Mouse (Mus musculus) kidney, postnatal 0 days (tissue): ENCODE results near the gene Unk. TPM values are rescaled to one million over a fixed set of nuclear protein-coding genes. Genes with fewer than 3 reads are reported as not detected.

ENCODE experiments used
- ATAC-seq: fragments of 200-750 bp; cut with Nextera tagmentation; replicated peaks from 2 replicates; pipeline ENCODE4 v1.8.0; 2017; ENCODE audit warnings: low read depth, moderate number of reproducible peaks, moderate TSS enrichment, moderate library complexity; ENCODE audit not compliant: low FRiP score
- DNase-seq: peaks from one replicate; pipeline ENCODE4 v3.0.0-alpha.2; 2016; ENCODE audit warnings: low spot score
- H3K27ac ChIP-seq: fragments of 300-500 bp; sonication (generic); 2 replicates; pipeline ENCODE4 v1.5.1; 2014; ENCODE audit warnings: mild to moderate bottlenecking
- H3K27me3 ChIP-seq: fragments of 300-500 bp; sonication (generic); 2 replicates; pipeline ENCODE4 v1.6.1; 2014; ENCODE audit warnings: low read length, mixed read lengths; ENCODE audit not compliant: insufficient read depth
- H3K36me3 ChIP-seq: fragments of 300-500 bp; sonication (generic); 2 replicates; pipeline ENCODE4 v1.6.1; 2014; ENCODE audit warnings: low read length, mixed read lengths; ENCODE audit not compliant: insufficient read depth
- H3K4me1 ChIP-seq: fragments of 300-500 bp; sonication (generic); replicated peaks from 2 replicates; pipeline ENCODE4 v1.6.1; 2014; ENCODE audit warnings: antibody characterized with exemption, low read length, mixed read lengths; ENCODE audit not compliant: insufficient read depth
- H3K4me2 ChIP-seq: fragments of 300-500 bp; sonication (generic); 2 replicates; pipeline ENCODE4 v1.6.1; 2014; ENCODE audit warnings: mild to moderate bottlenecking, low read length, moderate library complexity, mixed read lengths
- H3K4me3 ChIP-seq: fragments of 300-500 bp; sonication (generic); replicated peaks from 2 replicates; pipeline ENCODE4 v1.5.1; 2014; ENCODE audit warnings: low read depth, low read length
- H3K9ac ChIP-seq: fragments of 300-500 bp; sonication (generic); 2 replicates; pipeline ENCODE4 v1.6.1; 2014; ENCODE audit warnings: low read depth, low read length
- H3K9me3 ChIP-seq: fragments of 300-500 bp; sonication (generic); replicated peaks from 2 replicates; pipeline ENCODE4 v1.6.1; 2016; ENCODE audit warnings: low read length, inconsistent platforms, mixed read lengths
- CTCF ChIP-seq: IDR thresholded peaks from 2 replicates; pipeline ENCODE4 v1.5.1; 2016; ENCODE audit warnings: antibody characterized with exemption, low read depth, mild to moderate bottlenecking, moderate library complexity
- WGBS: fragments of 180-500 bp; shearing (Covaris S2); extraction: QIAGEN DNeasy Blood & Tissue Kit; methylation state at CpG from one replicate; pipeline ENCODE4 v1.1.7; 2014; 5-methylcytosine and 5-hydroxymethylcytosine counted together
- polyA plus RNA-seq: library from polyadenylated mRNA; unstranded; fragments of >200 nt; fragmentation: Nextera tagmentation; extraction: Ambion mirVana; gene quantifications from 2 replicates; pipeline ENCODE4 v1.2.1, GENCODE M21; 2015

Gene Unk
- polyA plus RNA-seq, 1 experiment from 2014 or later = 21.4 TPM

- WGBS = 60% methylated on average over 19 of the region's 20 CpGs
These were observed 45.6 kb downstream of the Unk start for GRCm38 (mm10) chr11:116075539-116076265.

DNA sequence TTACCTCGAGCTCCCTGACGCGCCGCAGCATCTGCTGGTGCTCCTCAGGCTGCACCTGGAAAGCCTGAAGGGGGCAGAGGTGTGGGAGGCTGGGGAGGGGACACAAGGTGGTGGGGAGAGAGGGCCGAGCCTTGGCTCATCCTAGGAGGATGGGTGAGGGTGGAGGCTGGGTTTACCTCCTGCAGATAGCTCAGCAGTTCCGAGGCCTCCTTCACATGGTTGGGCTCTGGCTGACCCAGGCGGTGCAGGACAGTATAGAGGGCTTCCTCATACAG, 46.1 kb downstream of the Unk start:
- peaks cover 18% of the 10 kb centered on the region for H3K36me3 ChIP-seq
- no peaks in the 10 kb centered on the region for H3K27me3 ChIP-seq
- no peak overlapping the region for H3K4me3 ChIP-seq
- H3K9ac ChIP-seq = no peak overlapping the region
- ATAC-seq (no peak), DNase-seq (no peak)
- 73% methylated on average over 7 of the region's 7 CpGs for WGBS
- H3K9me3 ChIP-seq = no peaks in the 10 kb centered on the region
- TF ChIP-seq CTCF = no peak
- H3K4me2 ChIP-seq = no peak overlapping the region
- H3K27ac ChIP-seq = no peak overlapping the region
- H3K4me1 ChIP-seq = peaks cover 13% of the 10 kb centered on the region

More at GRCm38 (mm10) chr11:116075539-116076265, 45.6 kb downstream of the Unk start:
- ATAC-seq (no peak), DNase-seq (no peak)
- TF ChIP-seq CTCF = no peak
- peaks cover 13% of the 10 kb centered on the region for H3K4me1 ChIP-seq
- H3K4me2 ChIP-seq = no peak overlapping the region
- H3K9me3 ChIP-seq = no peaks in the 10 kb centered on the region
- H3K27me3 ChIP-seq = no peaks in the 10 kb centered on the region
- H3K4me3 ChIP-seq = no peak overlapping the region
- H3K9ac ChIP-seq = no peak overlapping the region
- H3K36me3 ChIP-seq = peaks cover 14% of the 10 kb centered on the region
- H3K27ac ChIP-seq = no peak overlapping the region

- no peak overlapping the region for H3K9ac ChIP-seq
- 82% methylated on average over 7 of the region's 7 CpGs for WGBS
- H3K9me3 ChIP-seq = no peaks in the 10 kb centered on the region
- peaks cover 23% of the 10 kb centered on the region for H3K36me3 ChIP-seq
- DNase-seq (no peak), ATAC-seq (no peak)
- no peak overlapping the region for H3K4me2 ChIP-seq
- H3K4me3 ChIP-seq = no peak overlapping the region
- peaks cover 13% of the 10 kb centered on the region for H3K4me1 ChIP-seq
- no peaks in the 10 kb centered on the region for H3K27me3 ChIP-seq
- no peak overlapping the region for H3K27ac ChIP-seq
- TF ChIP-seq CTCF = no peak
These were observed 46.7 kb downstream of the Unk start for GRCm38 (mm10) chr11:116076836-116077235.

DNA sequence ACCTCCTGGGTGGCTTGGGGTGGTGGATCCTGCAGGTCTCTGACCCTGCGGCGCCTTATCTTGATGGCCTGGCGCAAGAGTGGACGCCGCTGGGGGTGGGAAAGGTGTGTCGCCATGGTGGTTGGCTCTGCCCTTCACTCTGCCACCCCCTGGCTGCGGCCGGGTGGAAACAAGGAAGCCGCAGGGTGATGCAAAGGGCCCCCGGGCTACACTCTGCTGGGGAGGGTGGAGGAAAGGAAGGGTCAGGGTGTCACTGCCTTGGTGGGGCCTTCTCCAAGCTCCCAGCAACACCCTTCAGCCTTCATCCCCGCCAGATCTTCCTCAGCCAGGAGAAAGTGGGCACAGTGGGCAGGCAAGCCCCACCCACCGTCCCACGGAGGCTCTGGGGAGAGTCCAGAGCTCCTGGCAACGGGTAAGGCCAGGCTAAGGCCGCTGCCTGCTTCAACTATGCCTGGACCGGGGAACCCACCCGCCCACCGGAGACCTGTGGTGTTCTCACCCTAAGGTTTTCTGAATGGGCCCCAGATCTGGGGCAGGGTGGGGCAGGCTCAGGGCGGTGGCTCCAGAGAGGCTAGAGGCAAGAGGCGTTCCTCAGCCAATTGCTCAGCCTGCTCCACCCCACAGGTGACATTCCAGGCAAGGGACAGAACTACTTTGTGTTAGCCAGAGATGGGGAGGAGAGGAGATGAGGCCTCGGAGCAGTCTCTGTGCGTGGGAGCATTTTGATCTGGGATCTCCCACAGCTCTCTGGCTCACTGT, 47.5 kb downstream of the Unk start, which contains the start of gene Unc13d:
TSS of gene Unc13d (minus strand) at position 516 of the 759 bp plus-strand sequence.
- Histone ChIP-seq H3K4me1 (peaks cover 13% of the 10 kb centered on the region), H3K4me2 (peak within 1 kb of the TSS; percentile 47), H3K27me3 (no peaks in the 10 kb centered on the region), H3K4me3 (0 out of 2 replicates have a peak within 1 kb of the TSS, but pooled peaks have one; percentile 7), H3K9ac (peak within 1 kb of the TSS; percentile 44; the same call in 1 of the 2 replicates), H3K27ac (0 out of 2 replicates have a peak within 1 kb of the TSS, but pooled peaks have one; percentile 50), H3K36me3 (peaks cover 30% of the 10 kb centered on the region), H3K9me3 (no peaks in the 10 kb centered on the region)
- WGBS = 47% methylated on average over 22 of the region's 22 CpGs
- ATAC-seq (peak; percentile 6; the same call in 1 of the 2 replicates), DNase-seq (no peak)
- TF ChIP-seq CTCF = peak; percentile 34

DNA sequence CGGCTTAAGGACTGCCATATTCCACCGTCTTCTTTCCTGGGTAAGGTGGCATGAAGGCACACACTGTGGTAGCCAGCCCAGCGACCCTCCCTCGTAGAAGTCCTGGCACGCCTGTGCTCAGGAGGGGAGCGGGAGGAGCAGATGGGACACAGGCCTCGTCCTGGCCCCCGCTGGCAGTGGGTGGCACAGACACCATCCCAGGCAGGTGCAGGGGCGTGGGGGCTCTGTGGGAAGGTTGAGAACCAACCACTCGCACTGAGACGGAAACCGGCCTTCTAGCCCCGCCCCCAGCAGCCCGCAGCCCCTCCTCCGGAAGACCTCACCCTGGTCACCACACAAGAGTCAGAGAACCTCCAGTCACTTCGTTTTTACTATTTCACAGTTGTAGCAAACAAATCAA, 48.1 kb downstream of the Unk start:
- H3K27me3 ChIP-seq = no peaks in the 10 kb centered on the region
- DNase-seq = no peak
- H3K4me1 ChIP-seq = peaks cover 13% of the 10 kb centered on the region
- no peak for TF ChIP-seq CTCF
- H3K4me3 ChIP-seq = 0 out of 2 replicates have a peak overlapping the region, but pooled peaks have one; percentile 7
- peak overlapping the region; percentile 47 for H3K4me2 ChIP-seq
- 0 out of 2 replicates have a peak overlapping the region, but pooled peaks have one; percentile 50 for H3K27ac ChIP-seq
- H3K9me3 ChIP-seq = no peaks in the 10 kb centered on the region
- 9% methylated on average over 16 of the region's 16 CpGs for WGBS
- peaks cover 33% of the 10 kb centered on the region for H3K36me3 ChIP-seq
- H3K9ac ChIP-seq = peak overlapping the region; percentile 44; the same call in 1 of the 2 replicates
- ATAC-seq = 0 out of 2 replicates have a peak, but pooled peaks have one; percentile 33

- TF ChIP-seq CTCF = no peak
- no peak overlapping the region for H3K27ac ChIP-seq
- WGBS = 46% methylated on average over 10 of the region's 10 CpGs
- ATAC-seq (no peak), DNase-seq (no peak)
- H3K36me3 ChIP-seq = peaks cover 39% of the 10 kb centered on the region
- H3K4me1 ChIP-seq = peaks cover 13% of the 10 kb centered on the region
- no peaks in the 10 kb centered on the region for H3K9me3 ChIP-seq
- no peak overlapping the region for H3K4me2 ChIP-seq
- H3K27me3 ChIP-seq = no peaks in the 10 kb centered on the region
- no peak overlapping the region for H3K9ac ChIP-seq
- no peak overlapping the region for H3K4me3 ChIP-seq
These were observed 48.7 kb downstream of the Unk start for GRCm38 (mm10) chr11:116078676-116079320.
